Mouse (Mus musculus) A20 (cell line): Measurements from ENCODE around the gene Fry.
"Not testable (repeated sequence)": the region's sequence is repeated elsewhere in the genome, so short reads cannot be mapped to it uniquely, and the experiment has no call there.

Experiments
- DNase-seq: peaks from one replicate; pipeline ENCODE4 v3.0.0-alpha.2; 2011; ENCODE audit warnings: low read depth, low spot score

Gene Fry

DNA sequence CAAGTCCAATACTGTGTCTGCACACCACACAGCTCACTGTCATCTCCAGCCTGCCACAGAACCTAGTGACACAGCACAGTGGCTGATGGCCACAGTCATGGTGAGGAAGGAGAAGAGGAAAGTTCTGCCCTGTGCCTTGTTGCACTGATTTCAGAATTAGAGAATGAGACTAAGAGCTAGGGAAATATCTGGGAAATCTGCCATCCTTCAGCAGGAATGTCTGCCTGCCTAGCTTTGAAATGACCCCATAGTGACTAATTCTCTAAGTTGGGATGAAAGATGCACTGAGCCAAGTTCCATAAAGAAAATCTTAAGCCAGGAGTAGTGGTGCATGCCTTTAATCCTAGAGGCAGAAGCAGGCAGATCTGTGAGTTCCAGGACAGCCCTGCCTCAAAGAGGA, 334.2 kb downstream of the Fry start:
- no peak for DNase-seq

DNA sequence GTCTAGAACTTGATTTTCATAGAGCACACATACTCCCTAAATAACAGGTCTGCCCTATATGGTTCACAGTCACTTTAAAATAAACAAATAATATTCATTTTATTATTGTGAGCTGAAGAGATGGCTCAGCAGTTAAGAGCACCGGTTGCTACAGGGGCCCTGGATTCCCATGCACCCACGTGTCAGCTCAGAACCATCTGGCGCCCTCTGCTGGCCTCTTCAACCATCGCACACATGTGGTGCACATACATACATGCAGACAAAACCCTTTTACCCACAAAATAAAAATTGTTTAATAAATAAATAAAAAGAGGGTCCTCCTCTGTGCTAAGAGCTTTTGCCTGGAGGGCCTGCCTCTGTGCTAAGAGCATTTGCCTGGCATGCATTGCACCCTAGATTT, 335.0 kb downstream of the Fry start:
- no peak for DNase-seq

DNA sequence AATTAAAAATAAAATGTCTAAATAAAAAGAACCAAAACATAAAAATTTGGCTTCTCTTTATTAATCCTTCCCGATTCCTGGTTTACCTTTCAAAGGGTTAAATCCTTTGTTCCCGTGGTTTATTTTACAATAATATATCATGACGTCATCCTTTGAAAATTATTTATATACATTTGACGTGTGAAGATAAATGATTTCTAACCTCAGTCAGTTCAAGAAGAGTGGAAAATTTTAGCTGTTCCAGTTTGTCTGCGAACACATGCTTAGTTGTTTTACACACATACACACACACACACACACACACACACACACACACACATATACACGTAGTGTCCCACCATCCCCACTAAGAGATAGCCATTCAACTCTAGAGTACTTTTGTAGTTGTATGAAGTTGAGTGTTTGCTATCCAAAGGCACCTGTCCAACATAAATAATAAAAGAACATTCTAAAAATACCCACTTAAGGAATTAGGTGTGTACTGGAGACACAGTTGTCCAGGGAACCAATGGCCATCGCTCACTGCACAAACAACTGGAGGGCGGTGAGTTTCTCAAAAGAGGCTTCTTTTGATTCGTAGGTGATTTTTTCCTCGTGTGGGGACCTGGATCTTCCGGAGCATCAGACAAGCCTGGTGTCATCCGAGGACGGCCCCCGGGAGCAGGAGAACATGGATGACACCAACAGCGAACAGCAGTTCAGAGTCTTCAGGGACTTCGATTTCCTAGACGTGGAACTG, 338.9 kb downstream of the Fry start:
- DNase-seq, result no peak

- DNase-seq, result no peak
Observed at GRCm38 (mm10) chr5:150457904-150458739, 339.7 kb downstream of the Fry start.

- DNase-seq, result no peak
Observed at GRCm38 (mm10) chr5:150459801-150460200, 341.4 kb downstream of the Fry start.

DNA sequence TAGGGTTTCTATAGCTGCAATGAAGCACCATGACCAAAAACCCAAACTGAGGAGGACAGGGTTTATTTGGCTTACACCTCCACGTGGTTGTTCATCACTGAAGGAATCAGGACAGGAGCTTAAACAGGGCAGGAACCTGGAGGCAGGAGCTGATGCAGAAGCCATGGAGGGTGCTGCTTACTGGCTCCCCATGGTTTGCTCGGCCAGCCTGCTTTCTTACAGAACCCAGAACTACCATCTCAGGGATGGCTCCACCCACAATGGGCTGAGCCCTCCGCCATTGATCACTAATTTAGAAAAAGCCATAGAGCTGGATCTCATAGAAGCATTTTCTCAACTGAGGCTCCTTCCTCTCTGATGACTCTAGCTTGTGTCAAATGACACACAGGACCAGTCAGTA, 346.3 kb downstream of the Fry start:
- DNase-seq, result no peak

GRCm38 (mm10) chr5:150465218-150465617, 346.8 kb downstream of the Fry start:
- DNase-seq, result no peak

DNA sequence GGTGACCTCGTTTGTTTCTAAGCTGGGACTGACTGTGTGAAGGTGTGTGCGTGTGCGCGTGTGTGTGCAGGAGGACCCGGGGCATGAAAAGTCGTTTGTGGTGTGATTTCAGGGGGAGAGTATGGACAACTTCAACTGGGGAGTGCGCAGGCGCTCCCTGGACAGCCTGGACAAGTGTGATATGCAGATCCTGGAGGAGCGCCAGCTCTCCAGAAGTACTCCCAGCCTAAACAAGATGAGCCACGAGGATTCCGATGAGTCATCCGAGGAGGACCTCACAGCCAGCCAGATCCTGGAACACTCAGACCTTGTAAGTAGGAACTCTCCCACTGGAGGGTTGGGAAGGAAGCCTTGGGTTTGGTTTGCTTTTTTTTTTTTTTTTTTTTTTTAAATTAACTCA, 347.7 kb downstream of the Fry start:
- no peak for DNase-seq

- no peak for DNase-seq
Observed at GRCm38 (mm10) chr5:150468431-150468830, 350.0 kb downstream of the Fry start.

DNA sequence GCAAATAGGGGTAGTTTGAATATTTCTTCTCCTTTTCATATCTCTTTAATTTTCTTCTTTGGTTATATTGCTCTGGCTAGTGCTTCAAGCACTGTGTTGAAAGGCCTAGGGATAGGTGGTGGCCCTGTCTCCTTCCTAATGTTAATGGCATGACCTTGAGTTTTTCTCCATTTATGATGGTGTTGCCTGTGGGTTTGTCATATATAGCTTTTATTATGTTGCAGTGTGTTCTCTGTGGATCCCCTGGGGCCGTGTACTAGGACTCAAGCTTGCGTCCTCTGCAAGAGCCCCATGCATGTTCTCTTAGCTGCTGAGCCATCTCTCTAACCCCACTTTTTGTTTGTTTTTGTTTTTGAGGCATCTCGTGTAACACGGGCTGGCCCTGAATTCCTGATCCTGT, 358.9 kb downstream of the Fry start:
- DNase-seq, result no peak

- no peak for DNase-seq
Observed at GRCm38 (mm10) chr5:150478612-150479011, 360.2 kb downstream of the Fry start.

DNA sequence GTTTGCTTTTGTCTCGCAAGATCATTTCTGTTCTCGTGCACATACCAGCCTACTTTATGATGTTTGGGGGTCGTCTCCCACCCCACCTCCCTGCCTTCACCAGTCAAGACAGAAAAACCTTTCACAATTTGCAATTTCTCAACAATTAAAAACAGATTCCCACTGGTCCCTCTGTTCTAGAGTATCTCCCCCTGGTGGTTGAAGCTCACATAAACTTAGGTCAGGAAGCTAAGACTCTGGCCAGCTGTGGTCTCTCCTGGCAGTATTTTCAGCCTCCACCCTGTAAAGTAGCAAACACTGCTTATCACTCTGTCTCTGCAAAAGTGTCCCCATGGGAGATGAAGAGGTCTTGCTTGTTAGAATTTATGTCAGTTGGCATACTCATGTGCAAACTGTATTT, 366.8 kb downstream of the Fry start:
- peak; percentile 41 for DNase-seq

GRCm38 (mm10) chr5:150490285-150490684, 371.8 kb downstream of the Fry start:
- DNase-seq, result no peak

- no peak for DNase-seq
Observed at GRCm38 (mm10) chr5:150490821-150491220, 372.4 kb downstream of the Fry start.

- DNase-seq, result not testable (repeated sequence)
Observed at GRCm38 (mm10) chr5:150491573-150492173, 373.2 kb downstream of the Fry start.

DNA sequence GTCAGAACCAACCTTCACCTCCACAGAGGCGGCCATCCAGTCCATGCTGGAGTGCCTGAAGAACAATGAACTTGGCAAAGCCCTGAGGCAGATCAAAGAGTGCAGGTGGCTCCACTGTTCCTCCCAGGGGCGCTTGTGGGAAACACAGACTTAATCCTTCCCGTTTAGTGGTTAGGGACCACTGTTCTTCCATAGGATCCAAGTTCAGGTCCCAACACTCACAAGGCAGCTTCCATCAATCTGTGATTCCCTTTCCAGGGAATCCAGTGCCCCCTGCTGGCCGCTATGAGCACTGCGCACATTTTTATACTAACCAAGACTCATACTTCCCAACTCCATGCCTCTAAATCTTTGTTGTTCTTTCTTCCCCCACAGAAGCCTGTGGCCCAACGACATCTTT, 377.3 kb downstream of the Fry start:
- peak; percentile 36 for DNase-seq

DNA sequence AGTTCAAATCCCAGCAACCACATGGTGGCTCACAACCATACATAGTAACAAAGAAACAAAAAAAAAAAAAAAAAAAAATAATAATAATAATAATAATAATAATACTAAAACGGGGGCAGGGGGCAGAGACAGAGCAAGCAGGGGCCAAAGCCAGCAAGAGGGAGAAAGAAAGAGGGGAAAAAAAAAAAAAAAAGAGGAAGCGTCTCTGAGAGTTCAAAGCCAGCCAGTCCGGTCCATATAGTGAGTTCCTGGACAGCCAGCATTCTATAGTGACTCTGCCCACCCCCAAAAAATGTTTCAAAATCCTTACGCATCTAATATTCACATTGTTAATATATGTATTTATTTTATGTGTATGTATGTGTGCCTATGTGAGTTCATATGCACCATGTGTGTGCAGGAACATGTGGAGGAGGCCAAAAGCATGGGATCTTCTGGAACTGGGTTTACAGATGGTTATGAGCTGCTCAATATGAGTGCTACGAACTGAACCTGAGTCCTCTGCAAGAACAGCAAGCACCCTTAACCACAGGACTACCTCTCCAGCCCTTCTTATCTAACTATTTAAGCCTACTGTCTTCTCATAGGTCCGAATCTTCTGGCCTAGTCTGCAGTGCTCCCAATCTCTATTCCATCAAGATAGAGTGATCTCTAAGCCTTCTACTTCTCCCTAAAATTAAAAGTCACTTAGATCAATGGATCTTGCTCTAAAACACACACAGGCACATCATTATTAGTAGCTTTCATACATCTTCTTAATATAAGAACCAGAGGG, 392.2 kb downstream of the Fry start:
- no peak for DNase-seq

DNA sequence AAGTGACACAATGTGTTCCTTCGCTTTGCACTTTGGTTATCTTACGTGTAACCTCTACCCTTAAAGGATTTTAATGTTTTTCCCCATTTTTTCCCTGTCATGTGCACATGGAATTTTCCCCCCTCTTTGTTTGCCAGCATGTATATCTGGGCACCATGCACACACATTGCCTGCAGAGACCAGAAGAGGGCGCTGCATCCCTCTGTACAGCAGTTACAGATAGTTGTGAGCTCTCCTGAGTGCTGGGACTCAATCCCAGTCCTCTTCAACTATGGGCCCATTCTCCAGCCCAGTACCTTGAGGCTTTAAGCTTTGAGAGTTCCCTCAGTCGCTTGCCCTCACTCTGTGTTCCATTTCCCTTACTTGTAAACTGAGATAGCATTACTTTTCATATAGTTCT, 394.8 kb downstream of the Fry start:
- DNase-seq, result no peak

- no peak for DNase-seq
Observed at GRCm38 (mm10) chr5:150514027-150514426, 395.6 kb downstream of the Fry start.

DNA sequence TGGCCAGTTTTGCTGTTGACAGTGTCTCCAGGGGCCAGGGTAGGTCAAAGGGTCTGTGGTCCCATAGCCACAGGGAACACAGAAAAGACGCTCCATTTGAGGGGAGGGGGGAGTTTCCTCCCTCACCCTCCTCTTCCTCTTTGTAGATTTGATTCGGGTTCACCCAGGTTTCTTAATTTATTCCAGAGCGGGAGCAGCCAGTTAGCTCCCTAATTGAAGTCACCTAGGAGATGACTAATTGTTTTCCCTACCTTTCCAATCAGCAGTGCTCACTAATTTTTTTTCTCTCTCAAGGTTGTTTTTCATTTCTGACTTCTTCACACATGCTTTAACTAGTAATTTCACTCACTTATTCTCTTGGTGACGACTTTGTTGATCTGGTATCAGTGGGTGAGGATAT, 399.6 kb downstream of the Fry start, which contains the start of gene Zar1l:
Gene Zar1l, minus strand, starts transcription at position 101 of the 400 bp plus-strand sequence.
- no peak for DNase-seq

GRCm38 (mm10) chr5:150519551-150519950, 401.1 kb downstream of the Fry start:
- peak; percentile 46 for DNase-seq
